Mouse (Mus musculus): Measurements from ENCODE around the gene Ncstn.

The Ncstn gene

GRCm38 (mm10) chr1:172082101-172082898 is at the start of gene Ncstn, which contains the start of gene Copa:
TSS of gene Ncstn (minus strand) at chr1:172082795.
TSS of gene Copa (plus strand) at chr1:172082529.
- DNase-seq (ENCODE audit: low spot score), result peak; percentile 93

GRCm38 (mm10) chr1:172132319-172132718 is 49.7 kb upstream of the Ncstn start:
- no peak for DNase-seq (ENCODE audit: low spot score)

- DNase-seq (ENCODE audit: low spot score), result no peak
Measured at GRCm38 (mm10) chr1:172129780-172130179, 47.2 kb upstream of the Ncstn start.

GRCm38 (mm10) chr1:172129108-172129507 is 46.5 kb upstream of the Ncstn start:
- no peak for DNase-seq (ENCODE audit: low spot score)

- no peak for DNase-seq (ENCODE audit: low spot score)
Measured at GRCm38 (mm10) chr1:172128563-172128962, 46.0 kb upstream of the Ncstn start.

GRCm38 (mm10) chr1:172127487-172127886 is 44.9 kb upstream of the Ncstn start:
- DNase-seq (ENCODE audit: low spot score), result no peak

- peak; percentile 66 for DNase-seq (ENCODE audit: low spot score)
Measured at GRCm38 (mm10) chr1:172126376-172127347, 44.1 kb upstream of the Ncstn start, which contains the start of gene Pex19. TSS of gene Pex19 (plus strand) at chr1:172126755.

GRCm38 (mm10) chr1:172124572-172124971 is 42.0 kb upstream of the Ncstn start:
- no peak for DNase-seq (ENCODE audit: low spot score)

GRCm38 (mm10) chr1:172122671-172123070 is 40.1 kb upstream of the Ncstn start:
- DNase-seq (ENCODE audit: low spot score), result no peak

- DNase-seq (ENCODE audit: low spot score), result peak; percentile 55
Measured at GRCm38 (mm10) chr1:172119720-172120119, 37.1 kb upstream of the Ncstn start.

GRCm38 (mm10) chr1:172119100-172119499 is 36.5 kb upstream of the Ncstn start:
- DNase-seq (ENCODE audit: low spot score), result no peak

- DNase-seq (ENCODE audit: low spot score), result peak; percentile 29
Measured at GRCm38 (mm10) chr1:172116948-172117347, 34.4 kb upstream of the Ncstn start.

- DNase-seq (ENCODE audit: low spot score), result no peak
Measured at GRCm38 (mm10) chr1:172107777-172108477, 25.3 kb upstream of the Ncstn start.

- no peak for DNase-seq (ENCODE audit: low spot score)
Measured at GRCm38 (mm10) chr1:172105101-172105500, 22.5 kb upstream of the Ncstn start.

GRCm38 (mm10) chr1:172103619-172104018 is 21.0 kb upstream of the Ncstn start:
- DNase-seq (ENCODE audit: low spot score), result no peak

GRCm38 (mm10) chr1:172099325-172100033 is 16.9 kb upstream of the Ncstn start:
- no peak for DNase-seq (ENCODE audit: low spot score)

GRCm38 (mm10) chr1:172095202-172095601 is 12.6 kb upstream of the Ncstn start:
- no peak for DNase-seq (ENCODE audit: low spot score)

- no peak for DNase-seq (ENCODE audit: low spot score)
Measured at GRCm38 (mm10) chr1:172094295-172094694, 11.7 kb upstream of the Ncstn start.

GRCm38 (mm10) chr1:172093522-172093921 is 10.9 kb upstream of the Ncstn start:
- DNase-seq (ENCODE audit: low spot score), result no peak

- no peak for DNase-seq (ENCODE audit: low spot score)
Measured at GRCm38 (mm10) chr1:172082899-172083445, 377 bp upstream of the Ncstn start.

GRCm38 (mm10) chr1:172077981-172078380 is 4.6 kb downstream of the Ncstn start:
- no peak for DNase-seq (ENCODE audit: low spot score)
